Mouse (Mus musculus) olfactory bulb, adult 2 months (tissue): ENCODE data around the gene Auts2. TPM values are rescaled to one million over a fixed set of nuclear protein-coding genes. Genes with fewer than 3 reads are reported as not detected.

Experiments used
- H3K27ac ChIP-seq: fragments of 200-500 bp; 2 replicates; pipeline ENCODE4 v1.5.1; 2012; ENCODE audit warnings: low read depth, low read length; ENCODE audit not compliant: insufficient read depth
- H3K4me1 ChIP-seq: fragments of 200-500 bp; 2 replicates; pipeline ENCODE4 v1.6.1; 2012; ENCODE audit warnings: low read length; ENCODE audit not compliant: control insufficient read depth, insufficient read depth
- H3K4me3 ChIP-seq: fragments of 200-500 bp; 2 replicates; pipeline ENCODE4 v1.5.1; 2012; ENCODE audit warnings: mild to moderate bottlenecking, low read depth, low read length, moderate library complexity; ENCODE audit not compliant: insufficient read depth
- CTCF ChIP-seq: fragments of 200-500 bp; IDR thresholded peaks from 2 replicates; pipeline ENCODE4 v1.5.1; 2012; ENCODE audit warnings: low read depth, mild to moderate bottlenecking, low read length, moderate library complexity; ENCODE audit not compliant: insufficient read depth
- POLR2A ChIP-seq: fragments of 200-500 bp; IDR thresholded peaks from 2 replicates; pipeline ENCODE4 v1.6.1; 2012; ENCODE audit warnings: mild to moderate bottlenecking, low read depth, low read length, moderate library complexity; ENCODE audit not compliant: insufficient read depth
- WGBS: fragments of 180-500 bp; shearing (Covaris S2); methylation state at CpG from one replicate; pipeline ENCODE4 v1.1.7; 2018; 5-methylcytosine and 5-hydroxymethylcytosine counted together
- polyA plus RNA-seq: library from polyadenylated mRNA; stranded (reverse); fragments of >200 nt; gene quantifications from 2 replicates; pipeline ENCODE4 v1.2.4, GENCODE M21; 2012; ENCODE audit warnings: low replicate concordance; ENCODE audit not compliant: missing spikeins, insufficient read depth, insufficient read length

Auts2 gene
- polyA plus RNA-seq, 1 experiment = not detected

GRCm38 (mm10) chr5:132467364-132467743 is 75.8 kb downstream of the Auts2 start:
- TF ChIP-seq POLR2A (no peak), CTCF (no peak)
- Histone ChIP-seq H3K4me1 (peaks cover 7% of the 10 kb centered on the region; the same call in 1 of the 2 replicates), H3K27ac (no peak overlapping the region), H3K4me3 (no peak overlapping the region)
- WGBS = 79% methylated on average over 2 of the region's 2 CpGs

DNA sequence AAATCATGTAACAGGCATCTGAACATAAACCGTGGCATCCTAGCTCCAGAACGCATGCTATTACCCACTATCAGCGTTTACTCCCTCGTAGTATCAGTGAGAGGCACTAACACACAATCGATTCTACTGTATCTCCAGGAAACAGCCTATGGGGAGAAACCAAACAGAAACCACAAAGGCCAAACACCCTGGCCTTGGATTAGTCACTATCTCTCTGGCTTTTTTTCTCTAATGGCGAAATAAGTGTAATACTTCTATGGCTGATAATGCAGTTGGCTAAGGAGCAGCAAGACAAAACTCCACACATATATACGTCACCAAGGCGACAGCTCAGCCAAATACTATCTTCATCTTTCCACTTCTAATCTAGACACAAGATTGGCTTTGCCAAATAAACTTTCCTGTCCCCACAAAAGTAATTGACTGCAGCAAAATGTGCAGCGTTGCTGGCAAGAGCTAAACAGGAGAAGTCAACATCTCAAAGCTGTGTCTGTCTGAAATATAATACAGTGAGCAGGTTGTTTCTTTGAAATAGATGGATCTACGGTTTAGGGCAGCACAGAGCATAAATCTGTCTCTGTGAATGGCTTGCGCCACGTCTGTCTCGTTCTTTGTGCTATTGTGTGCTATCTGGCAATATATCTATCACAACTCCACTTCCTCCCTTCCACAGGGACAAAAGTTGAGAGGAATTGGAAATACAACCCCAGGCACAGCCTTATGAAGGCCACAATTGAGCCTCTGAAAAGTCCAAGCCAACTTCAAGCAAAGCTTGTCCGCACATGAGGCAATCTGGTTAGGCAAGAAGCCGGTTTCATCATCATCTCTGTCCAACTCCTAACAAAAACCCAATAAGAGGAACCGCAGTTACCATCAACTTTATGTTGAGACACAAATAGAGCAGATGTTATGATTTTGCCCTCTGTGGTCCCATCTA is 76.4 kb downstream of the Auts2 start:
- TF ChIP-seq POLR2A (no peak), CTCF (no peak)
- H3K27ac ChIP-seq = no peak overlapping the region
- WGBS = 70% methylated on average over 16 of the region's 16 CpGs
- no peak overlapping the region for H3K4me3 ChIP-seq
- peaks cover 7% of the 10 kb centered on the region; the same call in 1 of the 2 replicates for H3K4me1 ChIP-seq

- Histone ChIP-seq H3K27ac (no peak overlapping the region), H3K4me1 (0 out of 2 replicates have a peak, but pooled peaks cover 3% of the 10 kb centered on the region), H3K4me3 (no peak overlapping the region)
- no peak for TF ChIP-seq POLR2A
- TF ChIP-seq CTCF = no peak
- 73% methylated on average over 11 of the region's 11 CpGs for WGBS
These were observed 80.6 kb downstream of the Auts2 start for GRCm38 (mm10) chr5:132462560-132462959.

GRCm38 (mm10) chr5:132458498-132458897 is 84.6 kb downstream of the Auts2 start:
- WGBS = 43% methylated on average over 7 of the region's 7 CpGs
- no peak overlapping the region for H3K4me3 ChIP-seq
- TF ChIP-seq CTCF = no peak
- no peak for TF ChIP-seq POLR2A

GRCm38 (mm10) chr5:132452381-132452780 is 90.8 kb downstream of the Auts2 start:
- Histone ChIP-seq H3K27ac (no peak overlapping the region), H3K4me1 (peaks cover 15% of the 10 kb centered on the region), H3K4me3 (no peak overlapping the region)
- no peak for TF ChIP-seq POLR2A
- no peak for TF ChIP-seq CTCF
- WGBS = 23% methylated on average over 2 of the region's 2 CpGs

More at GRCm38 (mm10) chr5:132458498-132458897, 84.6 kb downstream of the Auts2 start:
- Histone ChIP-seq H3K4me1 (0 out of 2 replicates have a peak, but pooled peaks cover 7% of the 10 kb centered on the region), H3K27ac (no peak overlapping the region)

- Histone ChIP-seq H3K4me1 (peaks cover 11% of the 10 kb centered on the region), H3K4me3 (no peak overlapping the region), H3K27ac (no peak overlapping the region)
- 96% methylated on average over 3 of the region's 3 CpGs for WGBS
- no peak for TF ChIP-seq CTCF
- no peak for TF ChIP-seq POLR2A
These were observed 93.1 kb downstream of the Auts2 start for GRCm38 (mm10) chr5:132450071-132450470.

- no peak overlapping the region for H3K27ac ChIP-seq
- WGBS = 74% methylated on average over 6 of the region's 6 CpGs
- H3K4me1 ChIP-seq = peaks cover 13% of the 10 kb centered on the region
- no peak overlapping the region for H3K4me3 ChIP-seq
- no peak for TF ChIP-seq CTCF
- TF ChIP-seq POLR2A = no peak
These were observed 94.6 kb downstream of the Auts2 start for GRCm38 (mm10) chr5:132448401-132449066.

DNA sequence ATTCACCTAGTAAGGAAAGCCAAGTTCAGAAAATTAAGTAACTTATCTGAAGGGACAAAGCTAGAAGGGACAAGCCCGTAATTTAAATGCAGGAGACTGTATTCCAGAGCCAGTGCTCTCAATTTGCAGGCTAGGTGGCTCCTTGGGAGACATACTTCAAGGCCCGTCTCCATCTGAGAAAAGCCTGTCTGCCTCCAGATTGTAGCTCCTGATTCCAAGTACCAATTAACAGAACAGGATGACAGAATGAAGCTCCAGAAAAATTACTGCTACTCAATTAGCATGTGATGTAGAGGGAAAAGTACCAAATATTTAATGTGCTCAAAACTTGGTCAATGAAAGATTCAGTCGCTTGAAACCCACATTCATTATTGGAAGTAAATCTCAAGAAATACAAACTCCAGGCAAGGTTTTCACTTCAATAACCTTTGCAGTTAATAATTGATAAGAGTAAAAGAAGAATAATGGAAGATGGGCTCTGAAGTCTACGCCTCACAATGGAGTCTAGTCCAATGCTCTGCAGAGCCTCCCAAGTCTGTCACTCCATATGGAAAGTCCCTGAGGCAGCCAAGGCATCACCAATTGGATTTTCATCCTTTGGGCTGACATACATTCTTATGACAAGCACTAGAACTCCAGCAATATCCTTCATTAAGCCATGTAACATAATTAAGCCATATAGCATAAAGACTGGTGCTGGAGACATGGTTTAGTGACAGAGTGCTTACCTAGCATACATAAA is 97.8 kb downstream of the Auts2 start:
- Histone ChIP-seq H3K4me1 (peaks cover 9% of the 10 kb centered on the region), H3K4me3 (no peak overlapping the region), H3K27ac (no peak overlapping the region)
- 72% methylated on average over 4 of the region's 4 CpGs for WGBS
- TF ChIP-seq CTCF = no peak
